Mouse (Mus musculus) splenic B cell, adult 2 months (primary cell): ENCODE measurements around the gene Psmd3.
"Not testable (repeated sequence)": the region's sequence is repeated elsewhere in the genome, so short reads cannot be mapped to it uniquely, and the experiment has no call there.

Experiments
- DNase-seq: peaks from one replicate; pipeline ENCODE4 v3.0.0-alpha.2; 2011; ENCODE audit warnings: low read depth, low spot score
- H3K27me3 ChIP-seq: 2 replicates; pipeline ENCODE4 v1.6.1; 2012; ENCODE audit warnings: mild to moderate bottlenecking, low read length, moderate library complexity, mixed read lengths; ENCODE audit not compliant: control insufficient read depth, poor library complexity, insufficient read depth, severe bottlenecking
- H3K36me3 ChIP-seq: 2 replicates; pipeline ENCODE4 v1.6.1; 2012; ENCODE audit warnings: mild to moderate bottlenecking, low read length, moderate library complexity, mixed read lengths; ENCODE audit not compliant: control insufficient read depth, poor library complexity, insufficient read depth, severe bottlenecking

Psmd3 gene

DNA sequence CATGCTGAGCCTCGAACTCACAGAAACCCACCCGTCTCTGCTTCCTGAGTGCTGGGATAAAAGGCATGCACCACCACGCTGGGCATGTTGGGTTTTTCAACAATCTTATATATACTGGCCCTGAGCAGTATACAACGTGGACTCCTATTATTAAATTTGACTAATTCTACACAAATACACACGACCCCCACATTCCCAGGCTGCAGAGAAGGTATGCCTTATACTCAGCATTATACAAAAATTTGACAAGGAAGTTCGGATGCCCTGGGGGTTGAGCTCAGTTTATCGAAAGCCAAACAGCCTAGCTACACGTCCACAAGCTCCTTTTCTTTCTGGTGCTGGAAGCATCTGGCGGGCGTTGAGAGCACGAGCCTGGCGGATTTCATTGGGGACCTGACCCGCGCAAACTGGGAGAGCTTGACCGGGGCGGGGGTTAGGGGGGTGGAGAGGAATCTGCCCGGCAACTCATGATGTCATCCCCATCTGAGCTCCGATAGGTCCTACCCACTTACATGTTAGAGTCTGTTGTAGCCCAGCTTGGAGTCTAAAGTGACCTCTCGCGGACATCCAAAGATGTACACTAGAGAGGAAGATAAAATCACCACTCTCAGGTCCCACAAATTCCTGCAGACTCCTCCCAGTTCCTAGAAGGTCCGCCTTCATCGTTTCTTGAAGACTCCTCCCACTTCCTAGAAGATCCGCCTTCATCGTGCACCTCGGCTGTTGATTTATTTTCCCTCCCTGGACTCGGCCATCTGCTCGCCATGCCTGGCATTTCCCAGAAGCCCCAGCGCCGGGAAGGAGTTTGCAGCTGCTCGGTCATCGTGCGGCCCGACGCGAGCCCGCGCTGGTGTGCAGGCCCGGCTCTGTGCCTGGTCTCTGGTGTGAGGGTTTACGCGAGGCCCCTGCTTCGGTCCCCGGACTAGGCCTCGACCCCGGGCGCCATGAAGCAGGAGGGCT is at the start of gene Psmd3:
Gene Psmd3 (plus strand): TSS at position 769 of the 960 bp plus-strand sequence.
- H3K36me3 ChIP-seq, result peaks cover 3% of the 10 kb centered on the region; the same call in 1 of the 2 replicates
- no peaks in the 10 kb centered on the region for H3K27me3 ChIP-seq
- DNase-seq, result peak; percentile 97

DNA sequence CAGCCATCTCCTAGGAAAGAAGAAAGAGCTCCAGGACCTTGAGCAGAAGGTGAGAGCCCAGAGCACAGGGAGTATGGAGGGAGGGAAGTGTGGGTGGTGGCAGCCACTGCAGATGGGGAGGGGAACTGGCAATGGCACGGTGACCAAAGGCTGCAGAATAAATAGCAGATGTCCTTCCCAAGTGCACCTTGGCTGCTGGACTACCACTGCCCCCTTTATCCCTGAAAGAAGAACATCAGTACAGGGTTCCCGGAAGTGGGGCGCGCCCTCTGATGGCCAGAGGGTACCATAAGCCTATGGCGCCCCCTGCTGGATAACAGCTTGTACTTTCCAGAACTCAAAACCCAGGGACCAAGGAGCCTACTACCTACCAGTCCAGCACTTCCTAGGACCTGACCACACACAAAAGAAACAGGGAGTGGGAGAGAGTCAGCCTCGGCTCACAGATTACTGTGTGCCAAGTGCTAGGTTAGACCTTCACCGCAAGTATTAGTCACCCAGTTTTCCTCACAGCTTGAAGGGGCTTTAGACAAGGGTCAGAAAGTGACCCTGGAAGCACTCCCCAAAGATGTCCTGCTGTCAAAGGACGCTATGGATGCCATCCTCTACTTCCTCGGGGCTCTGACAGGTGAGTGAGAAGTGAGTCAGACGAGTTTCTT is 46.9 kb upstream of the Psmd3 start:
- peak; percentile 68 for DNase-seq
- not testable (repeated sequence) for H3K27me3 ChIP-seq, H3K36me3 ChIP-seq

DNA sequence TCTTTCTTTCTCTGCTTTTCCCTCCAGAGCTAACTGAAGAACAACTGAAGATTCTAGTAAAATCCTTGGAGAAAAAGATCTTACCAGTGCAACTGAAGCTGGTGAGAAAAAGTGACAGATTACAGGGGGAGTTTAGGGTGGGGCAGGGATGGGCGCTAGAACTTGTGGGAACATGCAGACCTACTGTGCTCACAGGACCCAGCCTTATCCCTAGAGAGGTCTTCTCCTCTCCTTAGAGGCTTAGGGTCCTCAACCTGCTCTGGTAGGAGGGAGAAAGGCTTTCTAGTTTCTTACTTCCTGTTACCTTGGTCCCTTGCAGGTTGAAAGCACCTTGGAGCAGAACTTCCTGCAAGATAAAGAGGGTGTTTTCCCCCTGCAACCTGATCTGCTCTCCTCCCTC is 44.9 kb upstream of the Psmd3 start:
- Histone ChIP-seq H3K36me3 (no peaks in the 10 kb centered on the region), H3K27me3 (no peaks in the 10 kb centered on the region; the same call in 1 of the 2 replicates)
- DNase-seq, result no peak

DNA sequence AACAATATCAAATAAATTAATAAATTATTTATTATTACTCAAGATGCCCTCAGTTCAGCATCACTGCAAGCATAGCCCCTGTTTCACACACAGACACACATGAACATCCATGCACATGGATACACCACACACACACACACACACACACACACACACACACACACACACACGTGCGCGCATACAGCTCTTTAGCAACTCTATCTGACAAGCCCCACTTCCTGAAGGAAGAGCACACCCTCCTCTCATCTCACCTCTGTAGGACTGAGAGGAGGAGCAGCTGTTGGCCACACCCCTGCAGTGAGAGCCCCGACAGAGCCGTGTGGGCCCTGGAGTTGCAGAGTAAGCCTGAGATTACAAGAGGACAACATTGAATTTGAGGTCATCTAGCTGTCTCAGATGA is 42.3 kb upstream of the Psmd3 start:
- Histone ChIP-seq H3K27me3 (no peaks in the 10 kb centered on the region), H3K36me3 (no peaks in the 10 kb centered on the region)
- DNase-seq, result no peak

DNA sequence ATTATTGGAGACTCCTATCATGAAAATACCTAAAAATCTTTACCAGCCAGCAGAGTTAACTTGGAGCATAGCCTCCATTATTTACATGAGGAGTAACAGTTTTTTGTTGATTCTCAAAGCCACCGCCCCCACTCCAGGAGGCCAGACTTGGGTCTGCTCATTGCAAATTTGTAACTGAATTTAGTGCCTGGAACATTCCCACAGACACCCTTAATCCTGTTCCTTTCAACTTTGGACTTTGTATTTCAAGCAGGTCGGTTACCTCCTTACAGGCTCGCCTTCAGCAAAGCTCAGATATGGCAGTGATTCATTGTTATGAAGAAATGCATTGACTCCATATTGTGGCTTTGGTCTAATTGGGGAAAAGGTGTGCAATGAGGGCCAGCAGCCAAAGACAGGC is 37.6 kb upstream of the Psmd3 start:
- no peak for DNase-seq
- Histone ChIP-seq H3K27me3 (no peaks in the 10 kb centered on the region), H3K36me3 (no peaks in the 10 kb centered on the region)

DNA sequence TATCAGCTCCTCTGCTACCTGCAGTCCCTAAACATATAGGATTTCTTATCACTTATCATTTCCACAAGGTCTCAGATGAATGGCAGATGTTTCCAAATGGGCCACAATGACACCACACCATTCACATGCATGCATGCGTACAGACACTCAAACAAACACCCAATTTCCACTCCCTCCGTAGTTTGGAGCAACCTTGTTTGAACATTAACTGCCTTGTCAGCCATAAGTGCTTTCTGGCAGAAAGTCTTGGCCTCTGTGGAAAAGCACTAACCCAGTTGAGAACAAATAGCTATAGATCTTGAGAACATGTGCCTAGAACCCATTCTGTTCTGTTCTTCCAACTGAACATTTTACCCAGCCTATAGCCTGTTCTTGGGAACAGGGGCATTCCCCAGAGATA is 36.4 kb upstream of the Psmd3 start:
- H3K27me3 ChIP-seq, result no peaks in the 10 kb centered on the region
- no peak for DNase-seq
- no peaks in the 10 kb centered on the region for H3K36me3 ChIP-seq

DNA sequence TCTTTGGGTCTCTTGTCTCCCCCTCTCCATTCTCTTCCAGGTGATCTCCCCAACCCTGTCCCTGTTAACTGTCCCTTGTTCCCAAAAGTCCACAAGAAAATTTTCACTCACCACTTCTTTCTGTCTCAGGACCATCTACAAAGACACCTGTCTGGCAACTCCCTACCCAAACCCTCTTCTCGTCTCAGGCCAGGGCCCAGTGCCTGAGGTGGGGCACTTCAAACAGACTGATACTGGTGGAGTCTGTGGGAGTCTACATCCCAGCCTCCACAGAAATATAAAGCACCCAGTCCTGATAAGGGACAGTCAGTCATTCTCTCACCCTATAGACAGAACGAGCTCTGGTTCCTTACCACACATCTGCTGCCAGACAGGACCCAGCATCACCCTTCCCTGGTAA is 35.9 kb upstream of the Psmd3 start, which contains the start of gene Gsdma2:
Gene Gsdma2 (plus strand): TSS at position 301 of the 400 bp plus-strand sequence.
- no peaks in the 10 kb centered on the region for H3K27me3 ChIP-seq
- DNase-seq, result no peak

DNA sequence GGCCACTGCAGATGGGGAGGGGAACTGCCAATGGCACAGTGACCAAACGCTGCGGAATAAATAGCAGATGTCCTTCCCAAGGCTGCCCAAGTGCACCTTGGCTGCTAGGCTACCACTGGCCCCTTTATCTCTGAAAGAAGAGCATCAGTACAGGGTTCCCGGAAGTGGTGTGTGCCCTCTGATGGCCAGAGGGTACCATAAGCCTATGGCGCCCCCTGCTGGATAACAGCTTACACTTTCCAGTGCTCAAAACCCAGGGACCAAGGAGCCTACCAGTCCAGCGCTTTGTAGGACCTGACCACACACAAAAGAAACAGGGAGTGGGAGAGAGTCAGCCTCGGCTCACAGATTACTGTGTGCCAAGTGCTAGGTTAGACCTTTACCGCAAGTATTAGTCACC is 27.3 kb upstream of the Psmd3 start:
- H3K27me3 ChIP-seq, H3K36me3 ChIP-seq: not testable (repeated sequence)
- DNase-seq, result peak; percentile 75

More for the DNA sequence above, 35.9 kb upstream of the Psmd3 start, which contains the start of gene Gsdma2:
- H3K36me3 ChIP-seq, result no peaks in the 10 kb centered on the region

DNA sequence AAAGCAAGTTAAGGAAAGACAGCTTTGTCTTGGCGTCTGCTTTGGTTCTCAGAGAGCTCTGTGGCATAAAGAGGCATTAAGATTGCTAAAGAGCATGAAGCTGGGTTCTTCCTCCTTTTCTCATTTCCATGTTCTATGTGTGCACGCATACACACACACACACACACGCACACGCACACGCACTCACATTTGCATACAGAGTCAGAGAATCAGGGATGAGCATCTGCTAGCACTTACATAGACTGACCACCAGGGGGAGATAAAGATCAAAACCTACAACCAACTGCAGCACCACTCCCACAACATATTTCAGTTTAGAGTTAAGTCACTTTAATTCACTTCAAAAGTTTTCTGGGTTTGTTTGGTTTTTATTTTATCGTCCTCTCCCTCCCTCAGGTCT is 21.8 kb upstream of the Psmd3 start:
- Histone ChIP-seq H3K36me3 (no peaks in the 10 kb centered on the region), H3K27me3 (no peaks in the 10 kb centered on the region; the same call in 1 of the 2 replicates)
- DNase-seq, result peak; percentile 89

DNA sequence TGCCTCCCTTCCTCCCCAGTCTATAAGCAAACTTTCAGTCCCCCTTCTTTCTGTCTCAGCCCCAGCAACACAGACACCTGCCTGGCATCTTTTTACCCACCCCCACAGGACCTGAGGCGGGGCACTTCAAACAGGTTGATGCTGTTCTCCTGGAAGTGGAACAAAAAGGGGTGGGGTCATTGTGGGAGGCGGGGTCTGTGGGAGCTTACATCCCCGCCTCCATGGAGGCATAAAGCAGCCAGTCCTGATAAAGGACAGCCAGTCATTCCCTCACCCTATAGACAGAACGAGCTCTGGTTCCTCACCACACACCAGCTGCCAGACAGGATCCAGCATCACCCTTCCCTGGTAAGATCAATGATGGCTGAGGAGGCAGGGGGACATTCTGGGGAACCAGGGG is 18.3 kb upstream of the Psmd3 start, which contains the start of gene Gsdma:
Gene Gsdma (plus strand): TSS at position 261 of the 400 bp plus-strand sequence.
- DNase-seq, result no peak
- H3K27me3 ChIP-seq, result no peaks in the 10 kb centered on the region; the same call in 1 of the 2 replicates
- no peaks in the 10 kb centered on the region for H3K36me3 ChIP-seq

DNA sequence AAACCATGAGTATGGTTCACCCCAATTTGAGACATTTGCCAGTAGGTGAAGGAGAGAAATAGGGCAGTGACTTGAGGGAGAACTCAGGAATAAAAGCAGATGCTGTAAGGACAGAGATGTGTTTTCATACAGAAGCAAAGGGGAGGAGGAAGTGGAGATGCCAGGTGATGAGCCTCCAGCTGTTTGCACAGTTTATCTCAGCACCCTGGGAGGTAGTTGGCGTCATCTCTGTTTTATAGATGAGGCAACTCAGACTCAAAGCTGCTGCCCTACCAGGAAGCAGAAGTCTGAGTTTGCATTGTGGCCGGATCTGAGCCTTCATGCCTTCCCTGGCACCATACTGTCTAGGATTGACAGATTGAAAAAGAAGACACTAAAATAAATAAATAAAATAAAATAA is 13.4 kb upstream of the Psmd3 start:
- no peaks in the 10 kb centered on the region for H3K36me3 ChIP-seq
- no peak for DNase-seq
- no peaks in the 10 kb centered on the region; the same call in 1 of the 2 replicates for H3K27me3 ChIP-seq

DNA sequence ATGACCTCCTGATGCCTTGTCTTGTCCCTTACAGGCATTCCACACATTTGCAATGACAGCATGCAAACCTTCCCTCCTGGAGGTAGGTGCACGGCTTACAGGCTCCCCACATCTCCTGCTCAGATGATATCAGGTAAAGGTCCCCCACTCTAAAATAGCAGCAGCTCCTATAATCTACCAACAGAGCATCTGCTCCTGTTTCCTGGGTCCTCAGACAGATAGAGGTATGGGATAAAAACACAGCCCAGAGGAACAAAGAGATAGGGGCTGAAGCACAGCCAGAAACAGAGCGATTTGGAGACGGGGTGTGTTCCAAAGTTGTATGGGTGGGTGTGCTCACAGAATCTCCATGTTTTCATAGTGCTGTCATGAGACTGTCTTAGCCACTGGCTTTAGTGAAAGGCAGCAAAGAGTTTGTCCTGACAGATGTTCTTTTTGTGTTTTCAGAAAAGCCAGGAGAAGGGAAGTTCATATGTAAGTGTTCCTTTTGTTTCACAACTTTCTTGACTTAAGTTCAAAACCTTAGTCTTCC is 11.0 kb upstream of the Psmd3 start:
- no peak for DNase-seq
- H3K36me3 ChIP-seq, result no peaks in the 10 kb centered on the region
- no peaks in the 10 kb centered on the region for H3K27me3 ChIP-seq

DNA sequence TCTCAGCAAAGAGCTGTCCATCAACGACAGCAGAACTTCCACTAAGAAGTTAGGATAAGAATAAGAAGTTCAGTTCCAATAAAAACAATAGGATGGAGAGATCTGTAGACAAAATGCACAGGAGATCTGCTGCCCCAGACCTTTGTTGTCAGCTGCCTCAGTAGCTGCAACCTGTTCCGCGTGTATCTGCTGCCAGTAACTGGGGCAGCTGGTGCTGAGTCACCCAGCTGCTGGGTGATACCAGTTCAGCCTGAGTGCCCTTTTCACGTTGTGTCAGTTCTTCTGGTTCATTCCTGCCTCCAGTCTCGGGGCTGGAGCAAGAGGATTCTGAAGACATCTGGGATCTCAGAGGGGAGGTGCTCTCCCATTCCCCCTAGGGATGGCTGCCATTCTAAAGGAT is 10.5 kb upstream of the Psmd3 start:
- no peaks in the 10 kb centered on the region for H3K36me3 ChIP-seq
- no peaks in the 10 kb centered on the region for H3K27me3 ChIP-seq
- no peak for DNase-seq

DNA sequence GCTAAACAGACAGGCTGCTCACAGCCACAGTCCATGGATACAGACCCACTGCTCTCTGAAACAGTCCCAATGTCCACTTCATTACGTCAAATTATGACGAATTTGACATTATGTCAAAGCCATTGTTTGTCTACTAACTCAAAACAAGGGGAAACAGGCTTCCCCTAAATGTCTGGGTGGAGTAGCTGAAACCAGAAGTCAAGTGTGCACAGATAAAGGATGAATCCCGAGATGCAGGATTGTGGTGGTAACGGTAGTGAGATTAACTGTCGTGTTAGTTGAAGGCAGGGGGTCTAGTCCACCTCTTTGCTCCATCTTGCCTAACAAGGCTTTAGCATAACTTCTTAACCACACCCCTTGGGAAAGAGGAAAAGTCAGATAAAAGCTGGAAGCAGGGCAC is 9.9 kb upstream of the Psmd3 start:
- Histone ChIP-seq H3K36me3 (no peaks in the 10 kb centered on the region), H3K27me3 (no peaks in the 10 kb centered on the region)
- DNase-seq, result no peak

DNA sequence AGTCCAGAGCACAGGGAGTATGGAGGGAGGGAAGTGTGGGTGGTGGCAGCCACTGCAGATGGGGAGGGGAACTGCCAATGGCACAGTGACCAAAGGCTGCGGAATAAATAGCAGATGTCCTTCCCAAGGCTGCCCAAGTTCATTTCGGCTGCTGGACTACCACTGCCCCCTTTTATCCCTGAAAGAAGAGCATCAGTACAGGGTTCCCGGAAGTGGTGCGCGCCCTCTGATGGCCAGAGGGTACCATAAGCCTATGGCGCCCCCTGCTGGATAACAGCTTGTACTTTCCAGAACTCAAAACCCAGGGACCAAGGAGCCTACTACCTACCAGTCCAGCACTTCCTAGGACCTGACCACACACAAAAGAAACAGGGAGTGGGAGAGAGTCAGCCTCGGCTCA is 9.2 kb upstream of the Psmd3 start:
- not testable (repeated sequence) for H3K27me3 ChIP-seq, H3K36me3 ChIP-seq
- DNase-seq, result peak; percentile 77
